Mouse (Mus musculus) thymus, adult 2 months (tissue): ENCODE data around the gene Tasp1. TPM values are rescaled to one million over a fixed set of nuclear protein-coding genes. Genes with fewer than 3 reads are reported as not detected.
A peak's percentile ranks its signal among the peaks of the same experiment; 100 is the strongest.
"Not testable (repeated sequence)": the region's sequence is repeated elsewhere in the genome, so short reads cannot be mapped to it uniquely, and the experiment has no call there.

Experiments
- DNase-seq: peaks from one replicate; pipeline ENCODE4 v3.0.0; 2021
- H3K27ac ChIP-seq: fragments of 200-500 bp; 2 replicates; pipeline ENCODE4 v1.5.1; 2012; ENCODE audit warnings: low read length, control low read depth; ENCODE audit not compliant: control insufficient read depth, insufficient read depth
- H3K27me3 ChIP-seq: fragments of 200-500 bp; 2 replicates; pipeline ENCODE4 v1.6.1; 2012; ENCODE audit warnings: mild to moderate bottlenecking, low read length, moderate library complexity, mixed read lengths; ENCODE audit not compliant: control insufficient read depth, insufficient read depth
- H3K36me3 ChIP-seq: fragments of 200-500 bp; 2 replicates; pipeline ENCODE4 v1.6.1; 2012; ENCODE audit warnings: mild to moderate bottlenecking, low read length, moderate library complexity; ENCODE audit not compliant: control insufficient read depth, insufficient read depth
- H3K4me1 ChIP-seq: fragments of 200-500 bp; replicated peaks from 2 replicates; pipeline ENCODE4 v1.6.1; 2012; ENCODE audit warnings: low read length; ENCODE audit not compliant: control insufficient read depth, insufficient read depth
- H3K4me3 ChIP-seq: fragments of 200-500 bp; 2 replicates; pipeline ENCODE4 v1.5.1; 2012; ENCODE audit warnings: mild to moderate bottlenecking, low read length, control low read depth, moderate library complexity; ENCODE audit not compliant: control insufficient read depth, insufficient read depth
- CTCF ChIP-seq: fragments of 200-500 bp; IDR thresholded peaks from 2 replicates; pipeline ENCODE4 v1.5.1; 2012; ENCODE audit warnings: mild to moderate bottlenecking, control low read depth, low read length, moderate library complexity, borderline replicate concordance; ENCODE audit not compliant: control insufficient read depth, poor library complexity, insufficient read depth; ENCODE audit errors: extremely low read depth
- POLR2A ChIP-seq: fragments of 200-500 bp; IDR thresholded peaks from 2 replicates; pipeline ENCODE4 v1.6.1; 2012; ENCODE audit warnings: mild to moderate bottlenecking, low read length, control low read depth, moderate library complexity; ENCODE audit not compliant: control insufficient read depth, poor library complexity, insufficient read depth; ENCODE audit errors: extremely low read depth
- WGBS: fragments of 180-500 bp; shearing (Covaris S2); methylation state at CpG from one replicate; pipeline ENCODE4 v1.1.7; 2018; 5-methylcytosine and 5-hydroxymethylcytosine counted together
- polyA plus RNA-seq: library from polyadenylated mRNA; depleted of rRNA; stranded (reverse); fragments of >200 nt; gene quantifications from 2 replicates; pipeline ENCODE4 v1.2.3, GENCODE M21; 2012

The Tasp1 gene
- polyA plus RNA-seq, 1 experiment, result 7.1 TPM

DNA sequence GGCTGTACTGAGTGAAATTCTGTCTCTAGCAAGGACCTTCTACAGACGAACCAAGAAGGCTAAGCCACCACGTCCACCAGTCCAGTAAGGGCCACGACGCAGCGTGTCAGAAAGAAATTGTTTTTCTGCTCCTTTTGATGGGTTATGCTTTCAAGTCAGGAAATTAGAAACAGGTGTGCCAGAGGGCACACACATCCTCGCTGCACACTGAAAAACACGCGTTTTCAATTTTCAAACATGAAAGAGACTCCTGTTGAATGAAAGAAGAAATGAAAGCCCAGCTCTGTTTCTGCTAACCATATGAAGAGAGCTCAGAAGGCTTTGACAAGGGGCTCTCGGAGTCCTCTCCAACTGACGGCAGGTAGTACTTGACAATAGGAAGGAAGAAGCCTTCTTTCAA is 132.0 kb downstream of the Tasp1 start:
- Histone ChIP-seq H3K36me3 (no peaks in the 10 kb centered on the region), H3K4me1 (peaks cover 15% of the 10 kb centered on the region), H3K27ac (peak overlapping the region; percentile 97), H3K27me3 (no peaks in the 10 kb centered on the region), H3K4me3 (0 out of 2 replicates have a peak overlapping the region, but pooled peaks have one; percentile 0)
- peak; percentile 46 for DNase-seq
- TF ChIP-seq CTCF (no peak), POLR2A (no peak)
- WGBS, result 7% methylated on average over 10 of the region's 10 CpGs

DNA sequence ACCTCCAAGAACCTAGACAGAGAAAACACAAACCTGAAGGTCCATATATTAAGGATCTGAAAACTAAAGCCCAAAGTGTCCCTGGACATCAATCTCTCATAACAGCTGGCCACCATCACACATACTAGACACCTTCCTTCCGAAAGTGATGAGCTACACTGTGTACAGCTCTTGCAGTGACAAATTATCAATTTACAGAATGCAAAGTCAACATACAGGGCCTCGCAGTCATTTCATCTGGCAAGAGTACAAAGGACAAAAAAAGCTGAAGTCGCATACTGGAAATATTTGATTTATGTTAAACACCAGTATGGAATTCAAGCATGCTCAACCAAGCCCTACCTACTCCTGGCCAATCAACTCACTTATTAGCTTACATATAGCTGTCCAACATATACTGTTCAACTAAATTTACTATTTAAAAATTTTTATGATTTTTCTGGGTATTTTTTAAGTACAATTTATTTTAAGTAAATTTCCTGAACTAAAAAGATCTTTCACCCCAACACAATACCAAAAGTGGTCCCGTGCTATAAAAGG is 132.5 kb downstream of the Tasp1 start:
- DNase-seq, result no peak

DNA sequence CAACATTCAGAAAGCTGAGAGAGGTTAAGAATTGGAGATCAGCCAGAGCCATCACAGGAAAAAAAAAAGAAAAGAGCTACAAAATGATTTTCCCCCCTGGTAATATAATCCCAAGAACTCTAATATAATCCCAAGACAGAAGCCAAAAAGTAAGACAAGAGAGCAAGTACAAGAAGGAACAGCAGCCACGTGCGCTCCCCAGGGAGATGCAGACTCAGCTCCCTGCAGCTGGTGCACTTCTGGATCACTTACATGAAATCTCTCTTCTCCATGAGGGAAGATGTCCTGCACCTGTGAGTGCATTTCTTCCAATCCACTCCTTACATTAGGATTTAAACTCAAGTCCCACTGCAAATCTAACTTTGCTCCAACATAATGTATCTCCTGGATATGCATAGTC is 134.4 kb downstream of the Tasp1 start:
- no peak for TF ChIP-seq POLR2A
- no peak for TF ChIP-seq CTCF
- DNase-seq, result no peak
- Histone ChIP-seq H3K36me3 (no peaks in the 10 kb centered on the region), H3K27ac (no peak overlapping the region), H3K4me3 (no peak overlapping the region), H3K27me3 (no peaks in the 10 kb centered on the region), H3K4me1 (peaks cover 12% of the 10 kb centered on the region)
- WGBS, result 97% methylated on average over 2 of the region's 2 CpGs

More for the DNA sequence above, 132.5 kb downstream of the Tasp1 start:
- no peak overlapping the region for H3K4me3 ChIP-seq
- H3K27me3 ChIP-seq, result no peaks in the 10 kb centered on the region
- TF ChIP-seq POLR2A (no peak), CTCF (no peak)
- WGBS, result 77% methylated on average over 4 of the region's 4 CpGs
- H3K36me3 ChIP-seq, result no peaks in the 10 kb centered on the region
- H3K4me1 ChIP-seq, result peaks cover 15% of the 10 kb centered on the region
- peak overlapping the region; percentile 97 for H3K27ac ChIP-seq

DNA sequence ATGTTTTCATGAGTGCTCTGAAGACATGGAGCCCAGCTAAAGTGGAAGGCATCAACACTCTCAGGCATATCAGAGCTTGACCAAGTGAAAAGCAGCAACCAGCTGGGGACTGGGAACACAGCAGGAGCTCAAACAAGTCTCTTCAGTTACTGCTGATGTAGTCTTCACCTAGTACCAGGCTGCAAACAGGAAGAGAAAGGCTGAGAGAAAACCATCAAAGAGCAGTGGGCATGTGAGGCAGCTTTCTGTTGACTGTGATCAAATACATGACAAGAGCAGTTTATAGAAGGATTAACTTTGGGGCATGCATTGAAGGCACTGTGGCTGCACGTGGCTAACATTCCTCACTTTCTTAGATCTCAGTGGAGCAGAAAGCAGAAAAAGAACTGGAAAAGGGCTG is 141.7 kb downstream of the Tasp1 start:
- H3K36me3 ChIP-seq, result no peaks in the 10 kb centered on the region
- H3K4me3 ChIP-seq, result no peak overlapping the region
- 5% methylated on average over 1 of the region's 1 CpGs for WGBS
- peak overlapping the region; percentile 79 for H3K27ac ChIP-seq
- H3K27me3 ChIP-seq, result no peaks in the 10 kb centered on the region
- peaks cover 8% of the 10 kb centered on the region for H3K4me1 ChIP-seq
- TF ChIP-seq POLR2A, result no peak
- no peak for TF ChIP-seq CTCF
- peak; percentile 59 for DNase-seq

DNA sequence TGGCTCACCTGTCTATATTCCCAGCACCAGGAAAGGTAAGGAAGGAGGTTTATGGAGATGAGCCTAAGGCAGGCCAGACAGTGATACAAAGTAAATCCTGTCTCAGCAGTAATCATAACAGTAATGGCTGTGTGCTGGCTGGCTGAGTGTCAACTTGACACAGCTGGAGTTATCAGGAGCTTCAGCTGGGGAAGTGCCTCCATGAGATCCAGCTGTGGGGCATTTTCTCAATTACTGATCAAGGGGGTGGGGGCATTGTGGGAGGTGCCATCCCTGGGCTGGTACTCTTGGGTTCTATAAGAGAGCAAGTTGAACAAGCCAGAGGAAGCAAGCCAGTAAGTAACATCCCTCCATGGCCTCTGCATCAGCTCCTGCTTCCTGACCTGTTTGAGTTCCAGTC is 145.2 kb downstream of the Tasp1 start:
- H3K4me1 ChIP-seq, H3K36me3 ChIP-seq, DNase-seq, H3K27me3 ChIP-seq, H3K27ac ChIP-seq, H3K4me3 ChIP-seq: not testable (repeated sequence)

DNA sequence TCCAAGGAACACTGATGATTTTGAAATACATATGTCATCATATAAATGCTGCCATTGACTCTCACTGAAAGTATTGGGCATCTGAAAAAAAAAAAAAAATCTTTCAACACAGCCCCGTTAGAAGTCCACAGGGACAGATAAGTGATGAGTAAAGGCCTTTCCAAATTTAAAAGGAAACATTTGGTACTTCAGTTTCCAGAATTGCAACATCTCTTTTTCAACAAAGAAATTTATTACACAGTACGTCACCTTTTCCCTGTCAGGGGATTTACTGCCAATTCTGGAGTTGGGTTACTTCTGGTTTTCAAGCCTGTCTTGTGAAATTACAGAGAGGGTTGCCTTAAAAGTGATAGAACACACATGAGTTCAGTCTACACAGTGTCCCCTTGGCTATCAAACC is 146.8 kb downstream of the Tasp1 start:
- TF ChIP-seq CTCF (no peak), POLR2A (no peak)
- Histone ChIP-seq H3K27me3 (no peaks in the 10 kb centered on the region), H3K4me3 (no peak overlapping the region), H3K27ac (no peak overlapping the region), H3K4me1 (peaks cover 7% of the 10 kb centered on the region), H3K36me3 (no peaks in the 10 kb centered on the region)
- no peak for DNase-seq
- 93% methylated on average over 2 of the region's 2 CpGs for WGBS

DNA sequence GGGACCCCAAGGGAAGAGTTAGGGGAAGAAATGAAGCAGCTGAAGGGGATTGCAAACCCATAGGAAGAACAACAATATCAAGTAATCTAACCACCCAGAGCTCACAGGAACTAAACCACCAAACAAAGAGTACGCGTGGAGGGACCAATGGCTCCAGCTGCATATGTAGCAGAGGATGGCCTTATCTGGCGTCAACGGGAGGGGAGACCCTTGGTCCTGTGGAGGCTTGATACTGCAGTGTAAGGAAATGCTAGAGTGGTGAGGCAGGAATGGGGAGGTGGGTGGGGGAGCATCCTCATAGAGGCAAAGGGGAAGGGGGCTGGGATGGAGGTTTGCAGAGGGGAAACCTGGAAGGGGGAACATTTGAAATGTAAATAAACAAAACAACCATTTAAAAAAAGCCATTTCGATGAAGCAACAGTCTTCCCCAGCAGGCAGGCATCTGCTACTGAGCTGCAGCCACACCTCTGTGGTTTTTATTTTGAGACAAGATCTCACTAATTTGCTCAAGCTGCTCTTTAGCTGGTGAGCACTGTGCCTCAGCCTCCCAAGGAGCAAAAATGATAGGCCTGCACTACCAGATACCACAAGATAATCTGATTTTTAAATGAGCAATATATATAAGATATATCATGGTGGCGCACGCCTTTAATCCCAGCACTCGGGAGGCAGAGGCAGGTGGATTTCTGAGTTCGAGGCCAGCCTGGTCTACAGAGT is 160.0 kb downstream of the Tasp1 start:
- 86% methylated on average over 9 of the region's 9 CpGs for WGBS
- H3K36me3 ChIP-seq, result peaks cover 6% of the 10 kb centered on the region; the same call in 1 of the 2 replicates
- peaks cover 4% of the 10 kb centered on the region for H3K4me1 ChIP-seq
- H3K27me3 ChIP-seq, result no peaks in the 10 kb centered on the region
- DNase-seq, result no peak
- TF ChIP-seq POLR2A (no peak), CTCF (no peak)
- H3K27ac ChIP-seq, result no peak overlapping the region
- H3K4me3 ChIP-seq, result no peak overlapping the region
